Mouse (Mus musculus) adrenal gland, adult 2 months (tissue): ENCODE results near the gene Dgki. TPM values are rescaled to one million over a fixed set of nuclear protein-coding genes. Genes with fewer than 3 reads are reported as not detected.

ENCODE experiments used
- DNase-seq: peaks from one replicate; pipeline ENCODE4 v3.0.0; 2021
- polyA plus RNA-seq: library from polyadenylated mRNA; depleted of rRNA; stranded (reverse); fragments of >200 nt; gene quantifications from 2 replicates; pipeline ENCODE4 v1.2.3, GENCODE M21; 2012
- total RNA-seq, 2 experiments: library from RNA; stranded (reverse); gene quantifications; 2 replicates each; pipeline ENCODE4 v1.2.3; 2021

Gene Dgki
- total and polyA plus RNA-seq, 3 experiments, result 0.53 to 2.6 (median 2.0) TPM

GRCm38 (mm10) chr6:36907191-36907590 lies 392.8 kb downstream of the Dgki start:
- DNase-seq, result no peak

- no peak for DNase-seq
Observed at GRCm38 (mm10) chr6:36905965-36906364, 394.0 kb downstream of the Dgki start.

DNA sequence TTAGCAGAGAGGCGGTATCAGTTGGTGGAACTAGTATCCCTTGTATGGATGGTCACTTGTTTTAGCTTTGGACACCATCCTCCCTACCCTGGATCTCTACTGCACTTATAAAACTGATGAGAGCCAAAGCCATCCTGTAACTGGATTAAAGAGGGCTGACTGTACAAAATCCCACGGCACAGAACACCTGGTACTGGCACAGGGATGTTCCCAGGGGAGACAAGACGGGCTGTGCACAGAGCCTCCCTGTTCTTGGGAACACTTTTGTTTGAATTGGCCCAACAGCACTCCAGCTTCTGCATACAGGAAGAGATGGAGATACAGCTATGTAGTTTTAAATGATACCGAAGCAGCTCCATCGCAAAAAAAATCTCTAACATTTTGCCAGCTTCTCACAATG lies 395.1 kb downstream of the Dgki start:
- no peak for DNase-seq

DNA sequence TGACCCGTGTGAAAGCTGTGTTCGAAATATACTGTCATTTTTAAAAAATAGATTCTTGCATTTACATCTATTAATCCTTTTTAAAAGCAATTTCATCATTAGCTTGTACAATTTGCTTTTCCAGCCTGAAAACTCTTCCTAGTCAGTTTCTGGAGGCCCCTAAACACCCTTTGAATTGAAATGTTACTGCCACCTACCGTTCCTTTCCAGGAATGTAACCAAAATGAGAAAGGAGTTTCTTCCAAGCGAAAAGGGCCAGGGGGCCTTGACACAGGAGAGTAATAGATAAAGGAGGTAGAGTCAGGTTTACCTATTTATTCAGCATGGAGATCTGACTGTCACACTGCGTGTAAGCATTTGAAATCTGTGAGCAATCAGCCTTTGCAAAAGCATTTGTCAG lies 396.2 kb downstream of the Dgki start:
- peak; percentile 37 for DNase-seq

DNA sequence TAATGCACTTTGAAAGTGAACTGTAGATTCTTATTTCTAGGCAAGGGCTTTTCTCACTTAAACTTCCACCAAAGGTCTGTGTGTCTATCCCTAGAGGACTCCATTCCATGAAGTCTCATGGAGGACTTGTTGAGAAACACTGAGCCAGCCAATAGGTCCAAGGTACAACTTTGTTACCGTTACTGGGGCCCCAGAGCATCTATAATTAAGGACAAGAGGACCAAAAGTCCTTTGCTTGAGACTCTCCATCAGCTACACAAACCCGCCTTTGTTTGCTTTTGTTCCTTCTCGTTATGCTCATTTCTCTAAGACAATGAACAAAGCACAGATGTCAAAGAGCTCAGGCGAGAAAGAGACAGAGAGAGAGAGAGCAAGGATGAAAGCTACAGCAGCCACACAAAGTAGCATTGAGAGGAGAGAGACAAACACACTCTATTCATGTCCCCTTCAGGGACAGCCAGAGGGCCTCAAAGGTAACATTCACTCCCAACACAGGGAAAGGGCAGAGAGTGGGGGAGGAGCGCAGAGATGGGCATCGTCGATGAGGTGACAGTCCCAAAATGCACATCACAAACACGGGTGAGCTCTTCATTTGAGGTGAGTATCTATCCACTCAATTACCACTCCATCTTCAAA lies 396.7 kb downstream of the Dgki start:
- DNase-seq, result no peak

GRCm38 (mm10) chr6:36899872-36900271 lies 400.1 kb downstream of the Dgki start:
- no peak for DNase-seq

DNA sequence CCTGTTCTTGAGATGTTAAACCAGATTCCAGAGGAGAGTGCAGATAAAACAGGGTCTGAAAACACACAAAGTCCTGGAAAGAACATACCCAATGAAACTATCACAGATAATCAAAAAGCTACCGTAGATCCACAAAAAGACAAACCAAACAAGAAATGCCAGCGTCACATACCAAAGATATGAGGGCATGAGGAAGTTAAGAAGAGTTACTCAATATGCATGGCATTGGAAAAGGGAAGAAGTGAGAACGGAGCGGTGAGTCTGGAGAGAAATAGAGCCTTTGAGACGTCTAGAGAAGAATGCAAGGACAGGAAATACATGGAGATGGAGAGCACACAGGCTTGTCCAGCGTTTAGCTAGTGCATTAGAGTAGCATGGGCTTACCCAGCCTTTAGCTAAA lies 401.6 kb downstream of the Dgki start:
- no peak for DNase-seq

DNA sequence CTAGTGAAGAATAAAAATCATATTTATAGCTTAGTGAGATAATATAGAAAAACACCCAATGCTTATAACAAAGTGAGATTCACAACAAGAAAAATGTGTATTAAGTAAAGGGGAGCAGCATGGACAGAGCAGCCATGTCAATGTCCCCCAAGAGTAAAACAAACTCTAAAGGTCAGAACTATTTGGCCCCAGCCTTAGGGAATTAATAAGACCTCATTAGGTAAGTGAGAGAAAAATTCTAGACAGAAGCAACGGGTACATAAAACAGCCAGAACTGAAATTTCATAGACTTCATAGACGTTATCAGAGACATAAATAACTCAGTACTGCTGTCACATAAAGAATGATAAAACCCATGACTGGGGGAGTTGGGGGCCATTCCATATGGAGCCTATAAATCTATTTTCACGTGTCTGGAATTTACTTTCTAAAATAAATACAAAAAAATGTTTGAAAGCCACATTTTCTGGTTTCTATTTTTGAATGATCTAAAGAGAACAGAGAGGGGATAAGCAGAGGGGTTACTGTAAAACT lies 402.3 kb downstream of the Dgki start:
- DNase-seq, result no peak

DNA sequence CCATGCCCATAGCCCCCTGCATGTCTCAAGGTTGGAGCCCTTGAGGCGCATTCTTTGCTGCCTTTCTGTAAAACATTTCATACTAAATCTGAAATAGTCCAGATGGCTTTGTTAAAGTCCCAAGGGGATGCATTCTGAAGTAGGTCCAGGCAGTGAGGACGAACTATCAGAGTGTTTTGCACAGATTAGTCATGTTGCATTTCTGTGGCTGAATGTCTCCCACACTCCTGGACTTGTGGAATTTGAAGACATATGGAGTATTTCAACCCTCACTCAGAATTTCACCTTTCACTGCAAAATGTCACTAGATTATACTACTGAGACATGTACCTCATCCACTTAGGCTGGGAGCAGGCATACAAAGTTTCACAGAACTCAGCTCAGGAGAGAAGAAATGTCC lies 403.3 kb downstream of the Dgki start:
- no peak for DNase-seq

DNA sequence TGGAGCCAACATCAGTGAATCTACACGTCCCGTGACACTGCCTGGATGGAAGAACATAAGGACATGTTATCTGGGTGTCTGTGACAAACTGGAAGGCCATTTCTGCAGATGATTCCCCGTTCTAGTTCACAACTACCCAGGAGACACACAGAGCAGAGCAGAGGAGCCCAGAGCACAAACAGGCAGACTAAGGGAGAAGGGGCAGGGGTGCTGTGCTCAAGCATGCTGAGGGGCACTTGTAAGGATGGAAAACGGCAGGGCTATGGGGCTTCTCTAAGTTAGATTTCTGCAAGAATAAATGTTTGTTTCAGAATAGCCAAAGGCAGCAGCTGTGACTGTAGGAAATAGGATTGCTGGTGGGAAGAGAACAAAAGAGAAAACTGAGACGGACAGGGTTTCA lies 408.2 kb downstream of the Dgki start:
- no peak for DNase-seq

- no peak for DNase-seq
Observed at GRCm38 (mm10) chr6:36890776-36891175, 409.2 kb downstream of the Dgki start.

GRCm38 (mm10) chr6:36890296-36890695 lies 409.7 kb downstream of the Dgki start:
- DNase-seq, result no peak

DNA sequence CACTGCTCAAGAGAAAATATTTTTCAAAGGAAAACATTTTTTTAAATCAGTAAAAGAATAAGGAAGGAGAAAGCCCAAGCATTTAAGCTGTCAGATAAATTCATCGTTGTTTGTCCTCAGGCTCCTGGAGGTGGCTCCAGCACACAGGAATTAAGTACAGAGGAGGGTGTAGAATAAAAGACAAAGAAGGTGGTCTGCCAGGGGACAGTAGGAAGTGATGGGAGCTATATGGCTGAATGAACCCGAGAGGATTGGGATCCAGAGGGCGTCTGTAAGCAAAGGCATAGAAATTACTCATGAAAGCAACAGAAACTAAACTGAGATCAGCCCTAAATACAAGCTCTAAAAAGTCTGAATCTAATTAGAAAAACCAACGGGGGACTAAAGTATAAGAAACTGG lies 418.7 kb downstream of the Dgki start:
- no peak for DNase-seq

GRCm38 (mm10) chr6:36880643-36881263 lies 419.2 kb downstream of the Dgki start:
- no peak for DNase-seq

DNA sequence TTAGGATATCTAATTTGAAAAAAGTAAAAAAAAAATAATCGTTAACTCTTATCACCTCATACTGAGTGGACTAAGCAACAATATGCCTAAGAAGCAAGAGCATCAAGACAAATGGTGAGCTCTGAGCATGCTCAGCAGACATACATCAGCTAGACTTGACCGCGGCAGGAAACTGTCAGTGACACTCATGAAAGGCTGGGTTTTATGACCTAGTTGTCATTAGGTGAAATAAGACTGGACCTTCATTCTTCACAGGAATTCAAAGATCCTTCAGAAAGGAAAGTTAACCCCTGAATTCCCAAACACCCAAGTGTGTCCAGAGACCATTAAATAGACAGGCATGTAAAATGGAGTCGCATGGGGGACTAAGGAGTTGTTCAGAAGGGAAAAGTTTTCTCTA lies 422.6 kb downstream of the Dgki start:
- no peak for DNase-seq

DNA sequence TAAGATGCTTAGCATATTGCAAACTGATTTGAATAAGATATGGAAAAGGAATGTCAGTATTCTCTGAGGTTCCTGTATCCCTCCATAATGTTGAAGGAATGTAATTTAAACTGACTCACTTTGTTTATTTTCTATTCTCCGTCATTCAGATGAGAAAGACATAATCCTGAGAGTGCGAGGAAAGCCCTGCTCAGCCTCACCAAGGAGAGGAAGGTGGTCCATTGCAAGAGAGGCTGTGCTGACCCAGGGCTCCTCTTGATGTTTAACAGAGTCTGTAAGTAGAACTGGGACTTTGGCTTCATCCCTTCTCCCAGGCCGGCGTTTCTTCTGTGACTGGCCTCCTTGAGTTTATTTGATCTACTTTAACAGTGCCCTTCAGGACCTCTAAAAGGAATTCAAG lies 423.6 kb downstream of the Dgki start:
- DNase-seq, result no peak

DNA sequence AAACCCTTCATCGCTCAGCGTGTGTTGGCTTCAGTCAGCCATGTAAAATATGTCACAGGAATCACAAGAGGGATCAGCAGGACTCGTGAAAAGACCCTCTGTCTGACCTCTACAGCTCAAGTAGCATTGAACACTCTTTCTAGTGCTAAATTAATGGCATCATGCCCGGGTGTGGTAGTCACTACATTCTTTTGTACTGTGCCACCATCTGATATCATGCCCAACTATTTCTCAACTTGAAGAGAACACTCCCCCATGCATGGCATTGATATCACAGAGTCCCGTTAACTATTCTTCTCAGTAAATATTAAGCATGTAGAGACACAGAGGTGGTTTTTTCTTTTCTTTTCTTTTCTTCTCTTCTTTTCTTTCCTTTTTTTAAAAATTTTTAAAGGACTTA lies 424.1 kb downstream of the Dgki start:
- peak; percentile 59 for DNase-seq

- no peak for DNase-seq
Observed at GRCm38 (mm10) chr6:36872876-36873275, 427.1 kb downstream of the Dgki start.

DNA sequence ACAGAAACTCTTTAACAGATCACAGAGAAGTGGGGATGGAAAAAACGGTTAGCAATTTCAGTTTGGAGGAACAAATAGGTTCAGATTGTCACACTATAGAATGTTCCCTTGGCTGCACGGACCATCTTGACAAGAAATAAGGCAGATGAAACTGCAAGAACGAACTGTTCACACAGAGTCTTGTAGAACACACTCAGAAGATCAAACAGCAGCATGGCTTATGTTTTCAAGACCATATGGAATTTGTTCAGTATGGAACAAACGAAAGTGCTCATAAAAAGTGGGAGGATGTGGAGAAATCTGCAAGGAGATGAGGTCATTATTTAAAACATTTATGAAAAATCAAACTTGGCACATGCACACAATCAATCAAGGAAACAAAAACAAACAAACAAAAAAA lies 431.8 kb downstream of the Dgki start:
- DNase-seq, result no peak

DNA sequence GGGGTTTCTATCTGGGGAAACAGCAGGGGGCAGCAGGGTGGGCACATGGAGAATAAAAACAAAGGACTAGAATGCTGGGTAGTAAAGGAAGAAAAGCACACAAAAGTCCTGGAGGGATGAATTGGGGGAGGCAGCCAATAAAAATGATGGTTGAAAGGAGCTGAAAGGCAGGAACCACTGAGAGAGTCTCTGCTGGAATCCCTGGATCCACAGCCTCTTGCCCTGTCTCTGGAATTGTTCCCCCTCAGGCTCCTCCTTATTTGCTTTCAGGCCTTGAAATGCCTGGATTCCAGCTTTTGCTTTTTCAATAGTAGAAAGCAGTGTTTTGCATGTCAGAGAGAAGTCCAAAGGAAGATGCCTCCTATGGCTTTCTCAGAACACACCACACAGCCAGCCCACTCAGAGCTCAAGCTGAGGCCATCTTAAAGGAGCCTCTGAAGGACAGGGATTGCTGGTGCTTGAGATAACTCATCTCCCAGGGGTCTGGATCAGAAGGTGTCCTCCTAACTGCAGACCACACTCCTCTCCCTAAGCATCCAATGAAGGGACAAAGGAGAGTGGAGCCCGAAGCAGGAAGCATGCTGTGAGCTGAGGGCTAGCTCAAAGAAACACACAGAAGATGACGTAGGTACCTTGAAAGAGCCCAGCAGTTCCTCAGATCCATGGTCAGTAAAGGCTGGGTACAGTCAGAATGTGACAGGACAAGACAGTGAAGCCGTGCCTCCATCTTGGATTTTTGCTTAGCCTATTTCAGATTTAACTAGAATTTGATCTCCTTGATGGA lies 441.5 kb downstream of the Dgki start:
- DNase-seq, result no peak

- DNase-seq, result no peak
Observed at GRCm38 (mm10) chr6:36857627-36858257, 442.2 kb downstream of the Dgki start.

DNA sequence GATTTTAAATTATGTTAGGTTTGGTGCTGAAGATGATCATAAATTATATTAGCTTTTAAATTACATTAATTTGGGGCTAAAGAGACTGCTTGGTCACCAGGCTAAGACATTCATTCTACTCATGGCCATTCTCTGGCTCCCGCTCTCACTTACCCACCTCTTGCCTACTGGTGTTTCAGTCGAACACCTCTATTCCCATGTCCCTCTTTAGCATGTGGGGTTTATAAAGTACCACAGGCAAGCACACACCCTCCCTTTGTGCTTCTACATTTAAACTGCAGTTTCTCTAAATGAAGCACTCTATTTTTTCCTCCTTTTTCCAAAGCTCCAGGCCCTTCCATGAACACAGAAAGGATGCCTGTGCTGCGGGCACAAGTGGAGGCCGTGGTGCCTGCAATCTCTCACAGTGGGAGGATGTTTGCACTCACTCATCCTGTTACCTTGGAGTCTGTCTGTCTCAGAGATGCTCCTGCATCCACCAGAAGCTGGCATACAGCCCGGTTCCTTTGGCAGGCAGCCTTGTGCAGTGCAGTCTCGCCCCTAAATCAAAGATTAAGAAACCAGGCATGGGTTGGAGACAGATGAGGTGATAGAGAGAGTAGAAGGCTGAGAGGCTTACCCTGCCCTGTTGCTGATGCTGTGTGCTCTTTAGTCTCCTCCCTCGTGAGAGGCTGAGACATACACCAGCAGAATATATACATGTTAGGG lies 449.4 kb downstream of the Dgki start:
- peak; percentile 88 for DNase-seq
